Mouse (Mus musculus) embryonic facial prominence, embryonic 12.5 days (tissue): ENCODE data around the gene Fam69a. TPM values are rescaled to one million over a fixed set of nuclear protein-coding genes. Genes with fewer than 3 reads are reported as not detected.
A peak's percentile ranks its signal among the peaks of the same experiment; 100 is the strongest.
"Not testable (repeated sequence)": the region's sequence is repeated elsewhere in the genome, so short reads cannot be mapped to it uniquely, and the experiment has no call there.

Source experiments
- ATAC-seq: fragments of 200-750 bp; cut with Nextera tagmentation; 2 replicates; pipeline ENCODE4 v1.8.0; 2017; ENCODE audit not compliant: insufficient number of reproducible peaks, insufficient read depth, low FRiP score, low TSS enrichment
- H3K27ac ChIP-seq: fragments of 300-500 bp; sonication (generic); 2 replicates; pipeline ENCODE4 v1.5.1; 2016; ENCODE audit warnings: mild to moderate bottlenecking
- H3K27me3 ChIP-seq: fragments of 300-500 bp; sonication (generic); 2 replicates; pipeline ENCODE4 v1.6.1; 2016; ENCODE audit warnings: mild to moderate bottlenecking, moderate library complexity
- H3K36me3 ChIP-seq: fragments of 300-500 bp; sonication (generic); 2 replicates; pipeline ENCODE4 v1.6.1; 2016; ENCODE audit warnings: mild to moderate bottlenecking
- H3K4me1 ChIP-seq: fragments of 300-500 bp; sonication (generic); 2 replicates; pipeline ENCODE4 v1.6.1; 2016
- H3K4me2 ChIP-seq: fragments of 300-500 bp; sonication (generic); replicated peaks from 2 replicates; pipeline ENCODE4 v1.6.1; 2016; ENCODE audit warnings: mild to moderate bottlenecking, moderate library complexity
- H3K4me3 ChIP-seq: fragments of 300-500 bp; sonication (generic); 2 replicates; pipeline ENCODE4 v1.5.1; 2016; ENCODE audit warnings: mild to moderate bottlenecking
- H3K9ac ChIP-seq: fragments of 300-500 bp; sonication (generic); 2 replicates; pipeline ENCODE4 v1.6.1; 2016; ENCODE audit warnings: mild to moderate bottlenecking, moderate library complexity
- H3K9me3 ChIP-seq: fragments of 300-500 bp; sonication (generic); 2 replicates; pipeline ENCODE4 v1.6.1; 2016; ENCODE audit warnings: mild to moderate bottlenecking, moderate library complexity
- WGBS: fragments of 180-500 bp; shearing (Covaris S2); methylation state at CpG from one replicate; pipeline ENCODE4 v1.1.7; 2016; 5-methylcytosine and 5-hydroxymethylcytosine counted together
- polyA plus RNA-seq: library from polyadenylated mRNA; unstranded; fragments of >200 nt; fragmentation: Nextera tagmentation; extraction: Ambion mirVana; gene quantifications from 2 replicates; pipeline ENCODE4 v1.2.1, GENCODE M21; 2016

Gene Fam69a
- polyA plus RNA-seq, 1 experiment from 2014 or later: 24.8 TPM

DNA sequence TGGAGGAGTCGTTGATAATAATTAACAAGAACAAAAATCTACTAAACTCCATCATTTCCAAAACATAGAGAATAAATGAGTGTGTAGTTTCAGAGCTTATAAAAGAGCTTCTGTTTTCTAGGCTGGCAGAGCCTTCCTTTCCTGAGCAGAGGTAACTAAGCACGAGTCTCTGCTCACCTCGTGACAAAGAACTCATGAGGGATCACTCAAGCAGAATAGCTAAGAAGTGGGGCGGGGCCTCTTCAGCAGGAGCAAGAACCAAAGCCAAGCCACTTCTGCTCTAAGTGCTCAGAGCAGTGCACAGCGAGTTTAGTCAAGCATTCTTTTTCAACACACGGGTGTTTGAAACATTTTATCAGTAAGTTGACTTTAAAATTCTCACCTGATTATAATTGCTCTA, 45.7 kb downstream of the Fam69a start:
- no peak overlapping the region for H3K4me2 ChIP-seq
- H3K4me3 ChIP-seq: no peak overlapping the region
- no peak overlapping the region for H3K27ac ChIP-seq
- 52% methylated on average over 6 of the region's 6 CpGs for WGBS
- no peaks in the 10 kb centered on the region; the same call in 1 of the 2 replicates for H3K4me1 ChIP-seq
- no peaks in the 10 kb centered on the region for H3K27me3 ChIP-seq
- no peaks in the 10 kb centered on the region for H3K36me3 ChIP-seq
- ATAC-seq: no peak
- H3K9ac ChIP-seq: no peak overlapping the region
- H3K9me3 ChIP-seq: no peaks in the 10 kb centered on the region

GRCm38 (mm10) chr5:107939701-107940100, 47.2 kb downstream of the Fam69a start:
- no peaks in the 10 kb centered on the region; the same call in 1 of the 2 replicates for H3K4me1 ChIP-seq
- no peaks in the 10 kb centered on the region for H3K36me3 ChIP-seq
- 72% methylated on average over 3 of the region's 3 CpGs for WGBS
- H3K27me3 ChIP-seq: no peaks in the 10 kb centered on the region
- no peak for ATAC-seq
- H3K4me3 ChIP-seq: no peak overlapping the region
- no peak overlapping the region for H3K4me2 ChIP-seq
- no peaks in the 10 kb centered on the region for H3K9me3 ChIP-seq
- no peak overlapping the region for H3K9ac ChIP-seq
- no peak overlapping the region for H3K27ac ChIP-seq

DNA sequence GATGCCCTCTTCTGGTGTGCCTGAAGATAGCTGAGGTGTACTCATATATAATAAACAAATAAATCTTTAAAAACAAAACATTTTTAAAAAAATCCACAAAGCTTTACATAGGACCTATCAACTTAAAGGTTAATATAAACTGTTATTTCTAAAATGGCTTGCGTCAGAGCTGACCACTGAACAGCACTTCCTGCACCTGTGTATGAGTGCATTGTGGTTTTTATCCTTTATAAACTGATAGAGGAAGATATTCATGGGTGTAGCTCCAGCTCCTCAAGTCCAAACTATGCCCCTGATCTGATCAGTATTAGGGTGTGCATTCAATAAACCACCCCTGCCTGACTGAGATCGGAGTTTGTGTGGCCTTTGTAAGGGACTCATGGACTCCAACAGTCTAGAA, 48.0 kb downstream of the Fam69a start:
- no peak for ATAC-seq
- Histone ChIP-seq H3K36me3 (no peaks in the 10 kb centered on the region), H3K27ac (no peak overlapping the region), H3K9me3 (no peaks in the 10 kb centered on the region), H3K4me1 (peaks cover 3% of the 10 kb centered on the region; the same call in 1 of the 2 replicates), H3K9ac (no peak overlapping the region), H3K4me2 (no peak overlapping the region), H3K4me3 (no peak overlapping the region), H3K27me3 (no peaks in the 10 kb centered on the region)
- WGBS: 93% methylated on average over 2 of the region's 2 CpGs

- WGBS: 76% methylated on average over 1 of the region's 1 CpGs
- not testable (repeated sequence) for H3K27me3 ChIP-seq, H3K4me3 ChIP-seq, H3K9ac ChIP-seq, H3K4me1 ChIP-seq, H3K4me2 ChIP-seq, H3K27ac ChIP-seq, H3K36me3 ChIP-seq, H3K9me3 ChIP-seq, ATAC-seq
These were observed 48.4 kb downstream of the Fam69a start for GRCm38 (mm10) chr5:107938483-107938882.

GRCm38 (mm10) chr5:107936625-107937389, 50.1 kb downstream of the Fam69a start:
- Histone ChIP-seq H3K27me3 (no peaks in the 10 kb centered on the region), H3K4me2 (no peak overlapping the region), H3K4me3 (no peak overlapping the region), H3K4me1 (peaks cover 13% of the 10 kb centered on the region), H3K36me3 (no peaks in the 10 kb centered on the region), H3K9ac (no peak overlapping the region), H3K9me3 (no peaks in the 10 kb centered on the region), H3K27ac (no peak overlapping the region)
- ATAC-seq: no peak
- 85% methylated on average over 10 of the region's 10 CpGs for WGBS

- Histone ChIP-seq H3K4me1 (peaks cover 13% of the 10 kb centered on the region), H3K36me3 (no peaks in the 10 kb centered on the region), H3K4me3 (no peak overlapping the region), H3K4me2 (no peak overlapping the region), H3K9me3 (no peaks in the 10 kb centered on the region), H3K27ac (no peak overlapping the region), H3K9ac (no peak overlapping the region), H3K27me3 (no peaks in the 10 kb centered on the region)
- no peak for ATAC-seq
- WGBS: 83% methylated on average over 10 of the region's 10 CpGs
These were observed 51.9 kb downstream of the Fam69a start for GRCm38 (mm10) chr5:107934770-107935543.

- Histone ChIP-seq H3K27me3 (no peaks in the 10 kb centered on the region), H3K9ac (no peak overlapping the region), H3K9me3 (no peaks in the 10 kb centered on the region), H3K27ac (no peak overlapping the region), H3K4me2 (no peak overlapping the region), H3K4me1 (peaks cover 13% of the 10 kb centered on the region), H3K4me3 (no peak overlapping the region), H3K36me3 (no peaks in the 10 kb centered on the region)
- WGBS: 46% methylated on average over 4 of the region's 4 CpGs
- peak; percentile 74; the same call in 1 of the 2 replicates for ATAC-seq
These were observed 53.5 kb downstream of the Fam69a start for GRCm38 (mm10) chr5:107933202-107933974.

DNA sequence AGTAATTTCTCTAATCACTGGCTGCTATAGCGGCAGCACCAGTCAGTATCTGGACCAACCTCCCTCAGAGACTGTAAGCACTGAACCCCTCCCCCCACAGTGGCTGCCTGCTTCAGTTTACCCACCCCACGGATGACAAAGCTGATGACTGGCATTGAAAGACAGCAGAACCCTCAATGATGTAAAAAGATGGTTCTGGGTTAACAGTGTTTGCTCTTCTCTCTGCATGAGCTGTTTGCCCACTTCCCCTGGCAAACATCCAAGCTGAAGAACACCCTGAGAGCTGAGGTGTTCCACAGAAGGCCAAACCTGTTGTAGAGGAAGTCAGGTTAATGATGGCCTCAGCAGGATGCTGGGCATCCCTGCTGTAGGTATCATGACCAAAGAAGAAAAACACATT, 54.3 kb downstream of the Fam69a start:
- Histone ChIP-seq H3K4me3 (no peak overlapping the region), H3K4me1 (peaks cover 13% of the 10 kb centered on the region), H3K27ac (no peak overlapping the region), H3K36me3 (no peaks in the 10 kb centered on the region), H3K9ac (no peak overlapping the region), H3K4me2 (no peak overlapping the region), H3K27me3 (no peaks in the 10 kb centered on the region), H3K9me3 (no peaks in the 10 kb centered on the region)
- WGBS: 31% methylated on average over 2 of the region's 2 CpGs
- ATAC-seq: no peak

DNA sequence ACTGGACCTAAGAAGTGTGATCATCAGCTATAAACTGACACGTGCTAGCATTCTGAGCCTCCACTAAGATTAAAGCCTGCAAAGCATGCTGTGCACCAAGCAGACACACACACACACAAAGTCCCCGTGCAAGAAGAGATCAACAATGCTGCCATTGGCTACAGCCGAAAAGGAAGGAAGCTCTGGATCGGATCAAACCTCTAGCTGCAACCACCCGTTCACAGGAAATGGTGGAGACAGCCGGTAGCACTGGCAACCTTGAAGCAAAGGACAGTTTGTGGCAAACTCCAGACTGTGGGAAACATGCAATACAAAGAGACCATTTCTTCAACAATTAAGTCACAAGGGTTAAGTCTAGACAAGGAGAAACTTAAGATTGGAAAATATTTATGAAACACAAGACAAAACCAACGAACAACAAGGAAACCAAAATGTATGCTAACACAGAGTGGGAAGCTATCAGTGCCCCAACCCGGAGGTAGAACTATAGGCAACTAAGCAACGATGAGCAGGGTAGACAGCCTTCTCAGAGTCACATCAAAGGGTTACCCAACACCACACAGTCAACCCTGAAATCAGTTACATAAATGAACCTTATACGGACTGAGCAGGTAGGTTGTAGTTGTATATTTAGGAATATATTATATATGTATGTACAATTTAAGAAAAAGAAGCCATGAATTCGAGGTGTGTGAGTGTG, 60.2 kb downstream of the Fam69a start:
- no peak overlapping the region for H3K4me2 ChIP-seq
- H3K4me1 ChIP-seq: peaks cover 3% of the 10 kb centered on the region; the same call in 1 of the 2 replicates
- no peaks in the 10 kb centered on the region for H3K9me3 ChIP-seq
- H3K27me3 ChIP-seq: no peaks in the 10 kb centered on the region
- H3K36me3 ChIP-seq: no peaks in the 10 kb centered on the region
- no peak for ATAC-seq
- H3K4me3 ChIP-seq: no peak overlapping the region
- no peak overlapping the region for H3K9ac ChIP-seq
- WGBS: 72% methylated on average over 11 of the region's 11 CpGs
- H3K27ac ChIP-seq: no peak overlapping the region

GRCm38 (mm10) chr5:107924564-107924963, 62.3 kb downstream of the Fam69a start:
- Histone ChIP-seq H3K4me2 (no peak overlapping the region), H3K27me3 (no peaks in the 10 kb centered on the region)
- 80% methylated on average over 8 of the region's 8 CpGs for WGBS

GRCm38 (mm10) chr5:107922836-107923235, 64.0 kb downstream of the Fam69a start:
- Histone ChIP-seq H3K27ac (no peak overlapping the region), H3K4me2 (no peak overlapping the region), H3K9ac (no peak overlapping the region), H3K4me3 (no peak overlapping the region), H3K4me1 (peaks cover 4% of the 10 kb centered on the region; the same call in 1 of the 2 replicates), H3K36me3 (no peaks in the 10 kb centered on the region), H3K27me3 (no peaks in the 10 kb centered on the region), H3K9me3 (no peaks in the 10 kb centered on the region)
- 84% methylated on average over 1 of the region's 1 CpGs for WGBS
- no peak for ATAC-seq

More at GRCm38 (mm10) chr5:107924564-107924963, 62.3 kb downstream of the Fam69a start:
- ATAC-seq: no peak
- no peaks in the 10 kb centered on the region for H3K9me3 ChIP-seq
- H3K36me3 ChIP-seq: no peaks in the 10 kb centered on the region
- no peak overlapping the region for H3K4me3 ChIP-seq
- no peak overlapping the region for H3K9ac ChIP-seq
- peaks cover 4% of the 10 kb centered on the region; the same call in 1 of the 2 replicates for H3K4me1 ChIP-seq
- no peak overlapping the region for H3K27ac ChIP-seq
